Mouse (Mus musculus) gonadal fat pad, adult 2 months (tissue): ENCODE data around the gene 4921524J17Rik. TPM values are rescaled to one million over a fixed set of nuclear protein-coding genes. Genes with fewer than 3 reads are reported as not detected.

ENCODE experiments used
- DNase-seq: peaks from one replicate; pipeline ENCODE4 v3.0.0-alpha.2; 2012; ENCODE audit warnings: low read depth
- polyA plus RNA-seq: library from polyadenylated mRNA; depleted of rRNA; stranded (reverse); fragments of >200 nt; gene quantifications from 2 replicates; pipeline ENCODE4 v1.2.3, GENCODE M21; 2012

4921524J17Rik gene
- polyA plus RNA-seq, 1 experiment = 6.2 TPM

- DNase-seq = no peak
These were observed 8.9 kb upstream of the 4921524J17Rik start for GRCm38 (mm10) chr8:85441564-85441963.

- DNase-seq = no peak
These were observed 3.1 kb upstream of the 4921524J17Rik start for GRCm38 (mm10) chr8:85435736-85436135.

- no peak for DNase-seq
These were observed 2.2 kb upstream of the 4921524J17Rik start for GRCm38 (mm10) chr8:85434817-85435216.

- DNase-seq = no peak
These were observed 372 bp upstream of the 4921524J17Rik start for GRCm38 (mm10) chr8:85433017-85433393.

GRCm38 (mm10) chr8:85431281-85432167 lies 1.1 kb downstream of the 4921524J17Rik start:
- no peak for DNase-seq

- DNase-seq = no peak
These were observed 1.8 kb downstream of the 4921524J17Rik start for GRCm38 (mm10) chr8:85430801-85431200.

- DNase-seq = no peak
These were observed 3.4 kb downstream of the 4921524J17Rik start for GRCm38 (mm10) chr8:85429219-85429618.

GRCm38 (mm10) chr8:85427026-85427425 lies 5.6 kb downstream of the 4921524J17Rik start:
- DNase-seq = no peak

- DNase-seq = no peak
These were observed 11.3 kb downstream of the 4921524J17Rik start for GRCm38 (mm10) chr8:85421329-85421728.

GRCm38 (mm10) chr8:85408526-85408925 lies 24.1 kb downstream of the 4921524J17Rik start:
- no peak for DNase-seq

GRCm38 (mm10) chr8:85408053-85408505 lies 24.6 kb downstream of the 4921524J17Rik start:
- DNase-seq = no peak

GRCm38 (mm10) chr8:85405961-85406360 lies 26.7 kb downstream of the 4921524J17Rik start:
- no peak for DNase-seq

GRCm38 (mm10) chr8:85405418-85405817 lies 27.2 kb downstream of the 4921524J17Rik start:
- DNase-seq = no peak

- no peak for DNase-seq
These were observed 34.1 kb downstream of the 4921524J17Rik start for GRCm38 (mm10) chr8:85398548-85398947.

GRCm38 (mm10) chr8:85397508-85397907 lies 35.1 kb downstream of the 4921524J17Rik start:
- DNase-seq = no peak

GRCm38 (mm10) chr8:85396432-85397079 lies 36.1 kb downstream of the 4921524J17Rik start:
- DNase-seq = no peak

GRCm38 (mm10) chr8:85395681-85396431 lies 36.8 kb downstream of the 4921524J17Rik start:
- no peak for DNase-seq

GRCm38 (mm10) chr8:85395017-85395416 lies 37.6 kb downstream of the 4921524J17Rik start:
- no peak for DNase-seq

- DNase-seq = no peak
These were observed 39.4 kb downstream of the 4921524J17Rik start for GRCm38 (mm10) chr8:85393199-85393598.

- no peak for DNase-seq
These were observed 41.2 kb downstream of the 4921524J17Rik start for GRCm38 (mm10) chr8:85391438-85391837.

- no peak for DNase-seq
These were observed 46.4 kb downstream of the 4921524J17Rik start, which contains the start of gene Mylk3 for GRCm38 (mm10) chr8:85386205-85386604. Mylk3 (minus strand) TSS chr8:85386345.

GRCm38 (mm10) chr8:85381926-85382325 lies 50.7 kb downstream of the 4921524J17Rik start:
- no peak for DNase-seq
